Mouse (Mus musculus): ENCODE data around the gene Xpo5. TPM values are rescaled to one million over a fixed set of nuclear protein-coding genes. Genes with fewer than 3 reads are reported as not detected.

Gene Xpo5
- total RNA-seq (2021) = 1 to 10 TPM; 9.3 to 9.9 TPM
- long read RNA-seq, experiment 1, full-length matches to known transcripts = 3 of 5 reads
- long read RNA-seq, experiment 1, partial matches to known transcripts = 1 of 5 reads
- long read RNA-seq, experiment 1, other reads (novel, unspliced or antisense) = 1 of 5 reads
- long read RNA-seq, experiment 2, full-length matches to known transcripts = 1 of 4 reads
- long read RNA-seq, experiment 2, partial matches to known transcripts = 3 of 4 reads
- long read RNA-seq, experiment 2, other reads (novel, unspliced or antisense) = 0 of 4 reads

DNA sequence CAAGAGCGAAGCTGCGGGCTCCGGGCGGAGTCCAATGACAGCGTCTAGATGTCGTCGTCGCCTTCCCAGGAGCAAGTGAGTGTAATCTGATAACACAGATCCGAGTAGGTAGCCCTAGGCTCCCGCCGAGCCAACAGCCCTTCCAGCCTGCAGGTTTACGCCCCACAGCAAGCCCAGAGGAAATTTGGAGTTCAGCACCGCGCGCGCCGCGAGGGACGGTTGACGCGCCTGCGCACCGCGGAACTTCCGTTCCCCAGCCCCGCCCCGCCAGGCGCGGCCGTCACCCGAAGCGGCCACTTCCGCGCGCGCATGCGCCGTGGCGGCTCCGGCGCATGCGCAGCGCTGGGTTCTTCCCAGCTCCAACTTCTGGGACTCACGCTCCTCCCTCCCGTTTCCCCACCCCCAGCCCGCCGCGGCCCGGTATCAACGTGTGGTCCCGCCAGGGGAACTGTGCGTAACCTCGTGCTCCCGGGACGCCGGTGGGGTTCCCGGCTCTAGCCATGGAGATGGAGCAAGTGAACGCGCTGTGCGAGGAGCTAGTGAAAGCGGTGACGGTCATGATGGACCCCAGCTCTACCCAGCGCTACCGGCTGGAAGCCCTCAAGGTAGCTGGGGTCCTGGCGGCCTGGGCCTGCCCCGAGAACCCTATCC is at the start of gene Xpo5, which contains the start of gene Polh:
Gene Xpo5 (plus strand): TSS at position 362 of the 651 bp plus-strand sequence.
Gene Polh (minus strand): TSS at position 225 of the 651 bp plus-strand sequence.
- peak; percentile 87 to 90 for DNase-seq
- intact Hi-C loops (cut with DNase I) = loop anchor here (5.0 kb wide), 1 partner anchor 45 kb away; the partner anchor contains the start of genes Polr1c and Yipf3

- peak; percentile 75 to 85 for DNase-seq
- intact Hi-C loops (cut with DNase I) = no loop called here
Observed at GRCm38 (mm10) chr17:46152847-46153782, 49.5 kb upstream of the Xpo5 start, which contains the start of gene Mad2l1bp. Gene Mad2l1bp (minus strand): TSS chr17:46153553.

- intact Hi-C loops (cut with DNase I) = no loop called here
- no peak for DNase-seq
Observed at GRCm38 (mm10) chr17:46154336-46154735, 48.2 kb upstream of the Xpo5 start.

- intact Hi-C loops (cut with DNase I) = no loop called here
- DNase-seq = no peak
Observed at GRCm38 (mm10) chr17:46156680-46157079, 45.9 kb upstream of the Xpo5 start.

- intact Hi-C loops (cut with DNase I) = no loop called here
- DNase-seq = no peak
Observed at GRCm38 (mm10) chr17:46157131-46157530, 45.5 kb upstream of the Xpo5 start.

DNA sequence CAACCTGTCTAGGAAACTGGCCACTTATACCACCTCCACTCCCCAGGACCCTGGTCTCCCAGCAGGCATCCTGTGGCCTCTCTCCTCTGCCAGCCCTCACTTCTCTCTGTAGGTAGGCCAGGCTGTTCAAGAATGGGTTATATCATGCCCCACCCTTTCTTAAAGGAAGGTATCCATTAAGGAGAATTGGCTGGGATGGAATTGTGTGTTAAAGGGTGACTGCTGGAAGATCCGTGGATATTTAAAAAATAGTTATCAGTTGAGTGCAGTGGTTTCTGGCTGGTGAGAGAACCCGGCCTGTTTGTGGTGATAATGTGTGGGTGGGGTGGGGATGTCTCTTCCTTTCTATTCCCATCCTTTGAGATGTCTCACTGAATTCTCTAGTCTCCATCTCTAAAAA is 43.3 kb upstream of the Xpo5 start:
- DNase-seq = no peak
- intact Hi-C loops (cut with DNase I) = no loop called here

- DNase-seq = peak; percentile 86 to 88
- intact Hi-C loops (cut with DNase I) = no loop called here
Observed at GRCm38 (mm10) chr17:46160090-46160662, 42.4 kb upstream of the Xpo5 start.

- intact Hi-C loops (cut with DNase I) = no loop called here
- DNase-seq = peak; percentile 79 to 88
Observed at GRCm38 (mm10) chr17:46160686-46161085, 41.9 kb upstream of the Xpo5 start, which contains the start of gene Gtpbp2. Gene Gtpbp2 (plus strand): TSS chr17:46161032.

DNA sequence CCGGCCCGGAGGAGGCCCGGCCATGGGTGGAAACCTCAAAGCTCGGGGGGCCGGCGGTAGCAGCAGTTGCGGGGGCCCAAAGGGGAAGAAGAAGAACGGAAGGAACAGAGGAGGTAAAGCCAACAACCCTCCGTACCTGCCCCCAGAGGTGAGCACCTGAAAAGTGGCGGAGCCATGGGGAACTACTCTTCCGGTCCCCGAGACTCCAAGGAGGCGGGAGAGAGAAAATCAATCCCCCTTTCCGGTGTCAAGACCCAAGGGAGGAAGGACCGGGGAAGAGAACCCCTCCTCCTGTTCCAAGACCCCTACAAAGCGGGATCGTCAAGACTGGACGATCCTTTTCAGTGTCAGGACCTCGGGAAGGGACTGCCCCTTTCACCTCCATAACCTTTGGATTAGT is 41.4 kb upstream of the Xpo5 start:
- DNase-seq = no peak
- intact Hi-C loops (cut with DNase I) = no loop called here

GRCm38 (mm10) chr17:46161710-46162109 is 40.9 kb upstream of the Xpo5 start:
- no peak for DNase-seq
- intact Hi-C loops (cut with DNase I) = no loop called here

DNA sequence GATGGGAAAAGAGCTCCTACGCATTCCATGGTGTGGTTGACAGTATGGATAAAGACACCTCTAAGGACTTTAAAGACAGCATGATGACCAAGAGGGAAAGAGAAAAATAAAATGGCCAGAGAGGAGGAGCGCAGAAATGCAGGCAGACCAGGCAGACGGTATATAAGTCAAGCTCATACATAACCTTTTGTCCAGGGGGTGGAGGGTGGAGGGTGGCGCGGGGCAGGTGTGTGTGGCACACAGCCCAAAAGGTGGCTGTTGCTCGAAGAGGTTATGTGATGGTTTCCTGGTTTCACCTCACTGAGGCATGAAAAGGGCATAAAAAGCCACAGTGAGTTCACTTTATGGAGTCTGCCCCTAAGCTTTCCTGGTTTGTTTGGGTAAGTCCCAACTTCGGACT is 40.0 kb upstream of the Xpo5 start:
- intact Hi-C loops (cut with DNase I) = no loop called here
- DNase-seq = no peak

GRCm38 (mm10) chr17:46162951-46163421 is 39.6 kb upstream of the Xpo5 start:
- DNase-seq = no peak
- intact Hi-C loops (cut with DNase I) = no loop called here

DNA sequence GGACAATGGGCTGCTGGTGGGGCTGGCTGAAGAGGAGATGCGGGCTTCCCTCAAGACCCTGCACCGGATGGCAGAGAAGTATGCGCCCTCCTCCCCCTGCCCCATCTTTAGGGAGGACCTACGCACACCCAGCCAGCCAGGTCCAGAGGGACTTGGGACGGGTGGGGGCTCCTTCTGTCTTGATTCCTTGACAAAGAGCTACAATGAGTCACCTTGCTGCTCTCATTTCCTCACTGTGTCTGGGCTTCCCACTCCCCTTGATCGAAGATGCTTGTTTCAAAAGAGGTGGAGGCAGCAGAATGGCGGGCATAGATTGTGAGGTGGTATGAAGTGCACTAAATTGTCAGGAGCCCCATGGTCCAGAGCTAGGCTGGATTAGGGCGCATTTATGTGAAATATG is 38.3 kb upstream of the Xpo5 start:
- intact Hi-C loops (cut with DNase I) = loop anchor here (2.0 kb wide), 1 partner anchor 432 kb away; the partner anchor contains the start of gene 1600014C23Rik
- no peak for DNase-seq

DNA sequence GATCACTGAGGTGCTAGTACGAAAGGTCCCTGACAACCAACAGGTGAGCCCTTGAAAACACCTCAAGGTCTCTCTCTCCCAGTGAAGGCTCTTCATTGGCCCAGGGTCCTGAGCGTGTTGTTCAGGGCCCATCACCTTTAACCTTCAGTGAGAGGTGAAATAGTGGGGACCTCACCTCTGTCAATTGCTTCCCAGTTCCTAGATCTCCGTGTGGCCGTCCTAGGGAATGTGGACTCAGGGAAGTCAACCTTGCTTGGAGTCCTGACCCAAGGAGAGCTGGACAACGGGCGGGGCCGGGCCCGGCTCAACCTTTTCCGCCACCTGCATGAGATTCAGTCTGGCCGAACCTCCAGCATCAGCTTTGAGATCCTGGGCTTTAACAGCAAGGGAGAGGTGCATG is 37.8 kb upstream of the Xpo5 start:
- intact Hi-C loops (cut with DNase I) = loop anchor here (2.0 kb wide), 1 partner anchor 432 kb away; the partner anchor contains the start of gene 1600014C23Rik
- no peak for DNase-seq

- no peak for DNase-seq
- intact Hi-C loops (cut with DNase I) = loop anchor here (2.0 kb wide), 1 partner anchor 433 kb away; the partner anchor contains the start of gene 1600014C23Rik
Observed at GRCm38 (mm10) chr17:46165460-46165859, 37.1 kb upstream of the Xpo5 start.

GRCm38 (mm10) chr17:46166270-46166669 is 36.3 kb upstream of the Xpo5 start:
- no peak for DNase-seq
- intact Hi-C loops (cut with DNase I) = no loop called here

DNA sequence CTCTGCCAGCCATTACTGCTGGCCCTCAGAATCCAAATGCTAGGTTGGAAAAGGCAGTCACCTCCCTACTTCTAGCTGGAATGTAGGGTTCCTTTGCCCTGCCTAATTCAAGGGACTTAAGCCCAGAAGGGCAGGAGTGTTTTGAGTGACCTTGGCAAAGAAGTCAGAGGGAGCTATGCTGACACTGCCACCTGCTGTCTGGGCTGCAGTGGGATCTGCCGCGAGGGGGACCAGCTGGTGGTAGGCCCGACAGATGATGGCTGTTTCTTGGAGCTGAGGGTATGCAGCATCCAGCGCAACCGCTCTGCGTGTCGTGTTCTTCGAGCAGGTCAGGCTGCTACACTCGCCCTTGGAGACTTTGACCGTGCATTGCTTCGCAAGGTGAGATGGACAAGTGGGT is 35.6 kb upstream of the Xpo5 start:
- intact Hi-C loops (cut with DNase I) = no loop called here

GRCm38 (mm10) chr17:46168318-46168717 is 34.3 kb upstream of the Xpo5 start:
- intact Hi-C loops (cut with DNase I) = no loop called here
- no peak for DNase-seq

More for the DNA sequence above, 35.6 kb upstream of the Xpo5 start:
- no peak for DNase-seq

GRCm38 (mm10) chr17:46168768-46169167 is 33.8 kb upstream of the Xpo5 start:
- intact Hi-C loops (cut with DNase I) = no loop called here
- DNase-seq = no peak

- intact Hi-C loops (cut with DNase I) = no loop called here
- no peak for DNase-seq
Observed at GRCm38 (mm10) chr17:46170538-46170937, 32.0 kb upstream of the Xpo5 start.
